Mouse (Mus musculus) leukemia stem cell, adult 10-12 weeks (primary cell): Measurements from ENCODE around the gene Prdm10. TPM values are rescaled to one million over a fixed set of nuclear protein-coding genes. Genes with fewer than 3 reads are reported as not detected.

Source experiments
- polyA plus RNA-seq: library from polyadenylated mRNA; stranded (reverse); fragments of >175 nt; gene quantifications from 2 replicates; pipeline ENCODE4 v1.2.3, GENCODE M21; 2012; ENCODE audit warnings: low replicate concordance

Gene Prdm10
- polyA plus RNA-seq: 3.4 and 9.3 TPM in 2 replicates

DNA sequence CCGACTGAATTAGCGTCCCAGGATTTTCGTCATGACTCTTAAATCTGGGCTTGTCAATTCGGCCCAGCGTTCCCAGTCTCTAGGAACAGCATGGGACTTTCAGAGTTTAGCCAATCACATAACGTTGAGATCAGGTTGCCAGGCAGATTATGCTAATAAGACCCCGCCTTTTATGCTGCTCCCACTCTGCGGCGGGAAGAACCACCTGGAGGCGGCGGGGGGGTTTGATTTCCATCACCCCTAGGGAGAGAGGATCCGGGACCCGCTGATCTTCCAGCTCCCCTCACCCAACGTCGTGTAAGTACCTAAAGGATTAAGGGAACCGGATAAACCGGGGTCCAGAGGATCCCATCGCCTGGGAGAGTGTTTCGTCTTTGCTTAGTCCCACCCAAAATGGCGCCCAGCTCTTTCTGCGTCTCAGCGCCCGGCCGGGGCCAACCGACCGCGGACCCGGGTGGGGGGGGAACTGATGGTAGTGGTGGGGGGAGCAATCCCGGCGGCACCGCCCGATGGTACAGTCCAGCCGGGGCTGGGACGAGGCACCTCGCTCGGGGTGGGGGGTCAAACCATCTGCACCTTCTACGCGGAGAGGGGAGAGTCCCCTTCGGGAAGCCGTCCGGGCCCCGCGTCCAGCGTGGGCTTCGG lies at the start of gene Prdm10:
TSS of gene Prdm10 (plus strand) at position 173 of the 645 bp plus-strand sequence.

DNA sequence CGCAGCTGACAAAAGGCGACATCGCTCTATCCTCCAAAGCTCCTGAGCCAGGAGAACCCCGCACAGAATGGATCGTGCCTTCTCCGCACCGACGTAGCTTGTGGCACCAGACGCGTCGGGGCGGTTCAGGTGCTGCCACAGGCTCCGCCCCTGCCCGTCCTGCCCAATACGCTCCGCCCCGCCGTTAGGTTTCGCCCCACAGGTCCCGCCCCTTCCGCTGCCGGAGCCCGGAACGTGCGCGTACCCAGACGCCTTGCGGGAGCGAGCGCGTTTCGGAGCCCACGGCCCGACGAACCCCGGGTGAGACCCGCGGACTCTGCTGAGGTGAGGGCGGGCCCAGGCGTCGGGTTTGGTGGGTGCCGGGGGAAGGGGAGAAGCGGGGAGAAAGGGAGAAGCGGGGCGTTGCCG lies 105.6 kb downstream of the Prdm10 start, which contains the start of gene Nfrkb:
TSS of gene Nfrkb (plus strand) at position 246 of the 408 bp plus-strand sequence.

Other genes starting within 250 kb of the Prdm10 start
- 9.9 and 12.4 TPM in 2 replicates for gene Zbtb44, start 249.9 kb upstream of the Prdm10 start, polyA plus RNA-seq
- 2.0 and 4.7 TPM in 2 replicates for gene St14, start 148.7 kb upstream of the Prdm10 start, polyA plus RNA-seq
- gene Aplp2, start 68.7 kb upstream of the Prdm10 start, polyA plus RNA-seq: 12.2 and 24.8 TPM in 2 replicates
- gene Nfrkb, start 105.7 kb downstream of the Prdm10 start, polyA plus RNA-seq: 1.8 and 23.0 TPM in 2 replicates
- not detected in 2 replicates for gene Tmem45b, start 183.9 kb downstream of the Prdm10 start, polyA plus RNA-seq